Mouse (Mus musculus) testis, postnatal 14 days (tissue): ENCODE results near the gene Kpna6.
"Not testable (repeated sequence)": the region's sequence is repeated elsewhere in the genome, so short reads cannot be mapped to it uniquely, and the experiment has no call there.

Source experiments
- DNase-seq: peaks from one replicate; pipeline ENCODE4 v3.0.0; 2021; ENCODE audit warnings: low spot score

The Kpna6 gene

GRCm38 (mm10) chr4:129672083-129672877 lies at the start of gene Kpna6:
Gene Kpna6 (minus strand): TSS chr4:129672767.
- peak; percentile 91 for DNase-seq

- no peak for DNase-seq
Observed at GRCm38 (mm10) chr4:129716310-129716709, 43.7 kb upstream of the Kpna6 start.

GRCm38 (mm10) chr4:129709486-129710129 lies 37.0 kb upstream of the Kpna6 start:
- DNase-seq: no peak

- DNase-seq: no peak
Observed at GRCm38 (mm10) chr4:129706750-129707149, 34.2 kb upstream of the Kpna6 start.

GRCm38 (mm10) chr4:129702454-129702853 lies 29.9 kb upstream of the Kpna6 start:
- peak; percentile 62 for DNase-seq

- peak; percentile 57 for DNase-seq
Observed at GRCm38 (mm10) chr4:129701503-129702377, 29.2 kb upstream of the Kpna6 start.

GRCm38 (mm10) chr4:129700661-129701060 lies 28.1 kb upstream of the Kpna6 start:
- DNase-seq: not testable (repeated sequence)

- no peak for DNase-seq
Observed at GRCm38 (mm10) chr4:129700216-129700615, 27.6 kb upstream of the Kpna6 start.

GRCm38 (mm10) chr4:129697191-129697590 lies 24.6 kb upstream of the Kpna6 start:
- no peak for DNase-seq

GRCm38 (mm10) chr4:129696158-129696985 lies 23.8 kb upstream of the Kpna6 start, which contains the start of gene Tmem39b:
Gene Tmem39b (minus strand): TSS chr4:129696838.
- peak; percentile 92 for DNase-seq

GRCm38 (mm10) chr4:129695815-129696157 lies 23.2 kb upstream of the Kpna6 start:
- DNase-seq: no peak

GRCm38 (mm10) chr4:129684531-129684930 lies 12.0 kb upstream of the Kpna6 start:
- no peak for DNase-seq

- DNase-seq: no peak
Observed at GRCm38 (mm10) chr4:129683901-129684493, 11.4 kb upstream of the Kpna6 start.

- no peak for DNase-seq
Observed at GRCm38 (mm10) chr4:129681837-129682236, 9.3 kb upstream of the Kpna6 start.

- DNase-seq: no peak
Observed at GRCm38 (mm10) chr4:129672878-129673449, 397 bp upstream of the Kpna6 start.

GRCm38 (mm10) chr4:129671491-129672082 lies 980 bp downstream of the Kpna6 start:
- no peak for DNase-seq

GRCm38 (mm10) chr4:129662255-129662813 lies 10.2 kb downstream of the Kpna6 start:
- DNase-seq: no peak

GRCm38 (mm10) chr4:129661584-129661983 lies 11.0 kb downstream of the Kpna6 start:
- DNase-seq: no peak

GRCm38 (mm10) chr4:129654770-129655169 lies 17.8 kb downstream of the Kpna6 start:
- DNase-seq: no peak

GRCm38 (mm10) chr4:129650359-129650758 lies 22.2 kb downstream of the Kpna6 start:
- DNase-seq: no peak
